Mouse (Mus musculus): ENCODE data around the gene Rdh16f2. TPM values are rescaled to one million over a fixed set of nuclear protein-coding genes. Genes with fewer than 3 reads are reported as not detected.
"Not testable (repeated sequence)": the region's sequence is repeated elsewhere in the genome, so short reads cannot be mapped to it uniquely, and the experiment has no call there.

Gene Rdh16f2
- polyA plus RNA-seq, 1 experiment from 2014 or later: not detected

GRCm38 (mm10) chr10:127840776-127841175 lies 25.5 kb upstream of the Rdh16f2 start:
- H3K36me3 ChIP-seq (ENCODE audit: control insufficient read depth, insufficient read depth, low read length): no peaks in the 10 kb centered on the region
- no peak overlapping the region for H3K9ac ChIP-seq (ENCODE audit: low read length)
- no peak overlapping the region for H3K4me3 ChIP-seq (ENCODE audit: low read depth, low read length)
- ATAC-seq (ENCODE audit: low FRiP score): no peak
- no peaks in the 10 kb centered on the region for H3K4me1 ChIP-seq (ENCODE audit: control insufficient read depth, insufficient read depth, low read length)
- no peak overlapping the region for H3K4me2 ChIP-seq
- H3K9me3 ChIP-seq (ENCODE audit: control insufficient read depth, low read length): no peaks in the 10 kb centered on the region
- H3K27ac ChIP-seq (ENCODE audit: low read depth, low read length): no peak overlapping the region
- H3K27me3 ChIP-seq (ENCODE audit: control insufficient read depth, insufficient read depth, low read length): no peaks in the 10 kb centered on the region
- DNase-seq (ENCODE audit: low spot score, missing footprints): no peak
- 77% methylated on average over 2 of the region's 2 CpGs for WGBS

- H3K9me3 ChIP-seq (ENCODE audit: control insufficient read depth, low read length); H3K4me3 ChIP-seq (ENCODE audit: low read depth, low read length); H3K4me1 ChIP-seq (ENCODE audit: control insufficient read depth, insufficient read depth, low read length); H3K27ac ChIP-seq (ENCODE audit: low read depth, low read length); ATAC-seq (ENCODE audit: low FRiP score); DNase-seq (ENCODE audit: low spot score, missing footprints); H3K9ac ChIP-seq (ENCODE audit: low read length); H3K36me3 ChIP-seq (ENCODE audit: control insufficient read depth, insufficient read depth, low read length); H3K27me3 ChIP-seq (ENCODE audit: control insufficient read depth, insufficient read depth, low read length); H3K4me2 ChIP-seq: not testable (repeated sequence)
- WGBS: 93% methylated on average over 5 of the region's 5 CpGs
Measured at GRCm38 (mm10) chr10:127845945-127846344, 20.3 kb upstream of the Rdh16f2 start.

GRCm38 (mm10) chr10:127848089-127848488 lies 18.2 kb upstream of the Rdh16f2 start:
- H3K9me3 ChIP-seq (ENCODE audit: control insufficient read depth, low read length): no peaks in the 10 kb centered on the region
- DNase-seq (ENCODE audit: low spot score, missing footprints) (no peak), ATAC-seq (ENCODE audit: low FRiP score) (no peak)
- no peak overlapping the region for H3K4me3 ChIP-seq (ENCODE audit: low read depth, low read length)
- no peak overlapping the region for H3K4me2 ChIP-seq
- H3K4me1 ChIP-seq (ENCODE audit: control insufficient read depth, insufficient read depth, low read length): no peaks in the 10 kb centered on the region
- H3K27me3 ChIP-seq (ENCODE audit: control insufficient read depth, insufficient read depth, low read length): no peaks in the 10 kb centered on the region
- no peaks in the 10 kb centered on the region for H3K36me3 ChIP-seq (ENCODE audit: control insufficient read depth, insufficient read depth, low read length)
- H3K9ac ChIP-seq (ENCODE audit: low read length): no peak overlapping the region
- WGBS: 63% methylated on average over 1 of the region's 1 CpGs
- H3K27ac ChIP-seq (ENCODE audit: low read depth, low read length): no peak overlapping the region

GRCm38 (mm10) chr10:127849628-127850027 lies 16.6 kb upstream of the Rdh16f2 start, which contains the start of gene Rdh19:
TSS of gene Rdh19 (plus strand) at chr10:127849928.
- ATAC-seq (ENCODE audit: low FRiP score) (no peak), DNase-seq (ENCODE audit: low spot score, missing footprints) (no peak)
- Histone ChIP-seq H3K4me3 (ENCODE audit: low read depth, low read length) (no peak within 1 kb of the TSS), H3K27ac (ENCODE audit: low read depth, low read length) (no peak within 1 kb of the TSS), H3K4me1 (ENCODE audit: control insufficient read depth, insufficient read depth, low read length) (no peaks in the 10 kb centered on the region), H3K9ac (ENCODE audit: low read length) (no peak within 1 kb of the TSS), H3K36me3 (ENCODE audit: control insufficient read depth, insufficient read depth, low read length) (no peaks in the 10 kb centered on the region), H3K4me2 (no peak within 1 kb of the TSS), H3K27me3 (ENCODE audit: control insufficient read depth, insufficient read depth, low read length) (no peaks in the 10 kb centered on the region), H3K9me3 (ENCODE audit: control insufficient read depth, low read length) (no peaks in the 10 kb centered on the region)
- WGBS: 86% methylated on average over 1 of the region's 1 CpGs

GRCm38 (mm10) chr10:127856376-127856775 lies 9.9 kb upstream of the Rdh16f2 start:
- Histone ChIP-seq H3K9me3 (ENCODE audit: control insufficient read depth, low read length) (no peaks in the 10 kb centered on the region), H3K4me2 (no peak overlapping the region), H3K9ac (ENCODE audit: low read length) (no peak overlapping the region), H3K36me3 (ENCODE audit: control insufficient read depth, insufficient read depth, low read length) (no peaks in the 10 kb centered on the region), H3K27ac (ENCODE audit: low read depth, low read length) (no peak overlapping the region), H3K27me3 (ENCODE audit: control insufficient read depth, insufficient read depth, low read length) (no peaks in the 10 kb centered on the region), H3K4me1 (ENCODE audit: control insufficient read depth, insufficient read depth, low read length) (no peaks in the 10 kb centered on the region), H3K4me3 (ENCODE audit: low read depth, low read length) (no peak overlapping the region)
- ATAC-seq (ENCODE audit: low FRiP score) (no peak), DNase-seq (ENCODE audit: low spot score, missing footprints) (no peak)

- no peaks in the 10 kb centered on the region for H3K9me3 ChIP-seq (ENCODE audit: control insufficient read depth, low read length)
- H3K4me1 ChIP-seq (ENCODE audit: control insufficient read depth, insufficient read depth, low read length): no peaks in the 10 kb centered on the region
- no peak overlapping the region for H3K4me3 ChIP-seq (ENCODE audit: low read depth, low read length)
- no peaks in the 10 kb centered on the region for H3K27me3 ChIP-seq (ENCODE audit: control insufficient read depth, insufficient read depth, low read length)
- H3K36me3 ChIP-seq (ENCODE audit: control insufficient read depth, insufficient read depth, low read length): no peaks in the 10 kb centered on the region
- H3K27ac ChIP-seq (ENCODE audit: low read depth, low read length): no peak overlapping the region
- H3K4me2 ChIP-seq: no peak overlapping the region
- no peak for ATAC-seq (ENCODE audit: low FRiP score)
- no peak for DNase-seq (ENCODE audit: low spot score, missing footprints)
- no peak overlapping the region for H3K9ac ChIP-seq (ENCODE audit: low read length)
Measured at GRCm38 (mm10) chr10:127864931-127865330, 1.3 kb upstream of the Rdh16f2 start.

GRCm38 (mm10) chr10:127872484-127872883 lies 6.2 kb downstream of the Rdh16f2 start:
- H3K9ac ChIP-seq (ENCODE audit: low read length): no peak overlapping the region
- peaks cover 3% of the 10 kb centered on the region; the same call in 1 of the 2 replicates for H3K9me3 ChIP-seq (ENCODE audit: control insufficient read depth, low read length)
- no peak overlapping the region for H3K4me2 ChIP-seq
- WGBS: 79% methylated on average over 4 of the region's 4 CpGs
- no peaks in the 10 kb centered on the region for H3K4me1 ChIP-seq (ENCODE audit: control insufficient read depth, insufficient read depth, low read length)
- H3K27me3 ChIP-seq (ENCODE audit: control insufficient read depth, insufficient read depth, low read length): no peaks in the 10 kb centered on the region
- H3K4me3 ChIP-seq (ENCODE audit: low read depth, low read length): no peak overlapping the region
- no peak for DNase-seq (ENCODE audit: low spot score, missing footprints)
- H3K36me3 ChIP-seq (ENCODE audit: control insufficient read depth, insufficient read depth, low read length): no peaks in the 10 kb centered on the region
- no peak overlapping the region for H3K27ac ChIP-seq (ENCODE audit: low read depth, low read length)
- no peak for ATAC-seq (ENCODE audit: low FRiP score)

GRCm38 (mm10) chr10:127877681-127878080 lies 11.4 kb downstream of the Rdh16f2 start:
- Histone ChIP-seq H3K27me3 (ENCODE audit: control insufficient read depth, insufficient read depth, low read length) (no peaks in the 10 kb centered on the region), H3K4me1 (ENCODE audit: control insufficient read depth, insufficient read depth, low read length) (no peaks in the 10 kb centered on the region), H3K36me3 (ENCODE audit: control insufficient read depth, insufficient read depth, low read length) (no peaks in the 10 kb centered on the region), H3K9ac (ENCODE audit: low read length) (no peak overlapping the region), H3K27ac (ENCODE audit: low read depth, low read length) (no peak overlapping the region), H3K4me2 (no peak overlapping the region), H3K9me3 (ENCODE audit: control insufficient read depth, low read length) (no peaks in the 10 kb centered on the region), H3K4me3 (ENCODE audit: low read depth, low read length) (no peak overlapping the region)
- DNase-seq (ENCODE audit: low spot score, missing footprints) (no peak), ATAC-seq (ENCODE audit: low FRiP score) (no peak)
- WGBS: 63% methylated on average over 2 of the region's 2 CpGs

- WGBS: 71% methylated on average over 3 of the region's 3 CpGs
- no peak for ATAC-seq (ENCODE audit: low FRiP score)
- Histone ChIP-seq H3K36me3 (ENCODE audit: control insufficient read depth, insufficient read depth, low read length) (no peaks in the 10 kb centered on the region), H3K27ac (ENCODE audit: low read depth, low read length) (no peak overlapping the region), H3K9me3 (ENCODE audit: control insufficient read depth, low read length) (no peaks in the 10 kb centered on the region), H3K4me3 (ENCODE audit: low read depth, low read length) (no peak overlapping the region), H3K9ac (ENCODE audit: low read length) (no peak overlapping the region), H3K4me2 (no peak overlapping the region), H3K27me3 (ENCODE audit: control insufficient read depth, insufficient read depth, low read length) (no peaks in the 10 kb centered on the region), H3K4me1 (ENCODE audit: control insufficient read depth, insufficient read depth, low read length) (no peaks in the 10 kb centered on the region)
- no peak for DNase-seq (ENCODE audit: low spot score, missing footprints)
Measured at GRCm38 (mm10) chr10:127878262-127879057, 12.2 kb downstream of the Rdh16f2 start.
